Mouse (Mus musculus): ENCODE measurements around the gene Rpn2. TPM values are rescaled to one million over a fixed set of nuclear protein-coding genes. Genes with fewer than 3 reads are reported as not detected.

Gene Rpn2
- polyA plus RNA-seq (2015; fragmentation: Illumina TruSeq; extraction: RNeasy Lipid Tissue Mini Kit (QIAGEN cat#74804); ENCODE audit: low read depth, low replicate concordance), result 113 TPM

DNA sequence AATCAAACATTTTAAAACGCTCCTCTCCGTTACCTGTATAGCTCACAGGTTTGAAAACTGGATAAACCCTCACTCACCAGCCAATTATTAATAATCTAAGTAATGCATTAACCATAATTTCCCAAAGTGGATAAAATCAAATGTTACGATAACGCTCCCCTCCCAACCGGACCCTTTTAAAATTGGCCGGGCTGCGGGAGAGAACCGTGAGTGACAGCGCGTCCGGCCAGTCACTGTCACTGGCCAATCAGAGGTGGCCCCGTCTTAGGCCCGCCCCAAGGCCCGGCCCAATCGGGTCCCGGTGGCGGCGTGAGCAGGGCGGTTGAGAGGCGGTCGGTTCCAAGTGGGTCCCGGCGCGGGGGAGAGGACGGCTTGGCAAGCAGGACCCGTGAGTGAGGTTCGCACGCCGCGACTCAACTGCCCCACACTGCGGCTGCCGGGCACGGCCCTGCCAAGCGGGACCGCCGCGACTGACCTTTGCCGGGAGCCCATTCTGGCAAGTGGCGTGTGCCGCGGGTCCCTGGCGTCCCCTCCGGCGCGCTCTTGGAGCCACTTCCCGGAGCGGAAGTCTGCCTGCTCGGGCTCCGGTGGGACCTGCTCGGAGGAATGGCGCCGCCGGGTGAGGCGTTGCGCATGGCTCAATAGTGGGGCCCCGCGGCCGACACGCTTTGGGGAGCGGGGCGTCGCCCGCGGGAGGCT lies at the start of gene Rpn2:
Gene Rpn2 (plus strand): TSS at position 301 of the 699 bp plus-strand sequence.

DNA sequence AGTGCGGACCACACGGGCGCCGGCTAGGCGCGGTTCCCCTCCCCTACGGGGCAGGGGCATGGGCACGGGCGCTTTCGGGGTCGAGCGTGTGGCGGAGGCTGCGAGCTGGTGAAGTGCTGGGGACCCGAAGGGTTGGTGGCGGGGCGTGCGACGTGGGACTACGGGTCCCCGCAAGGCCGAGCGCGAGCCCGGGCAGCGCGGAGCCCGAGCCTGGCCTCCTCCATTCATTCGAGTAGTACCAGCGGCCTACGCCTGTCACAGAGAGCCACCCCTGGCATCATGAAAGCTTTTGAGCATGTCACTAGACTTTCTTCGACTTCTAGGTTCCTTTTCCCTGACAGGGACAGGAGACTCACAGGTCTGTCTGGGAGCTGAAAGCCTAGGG lies 591 bp downstream of the Rpn2 start, which contains the start of gene Mroh8:
Gene Mroh8 (minus strand): TSS at position 134 of the 385 bp plus-strand sequence.

DNA sequence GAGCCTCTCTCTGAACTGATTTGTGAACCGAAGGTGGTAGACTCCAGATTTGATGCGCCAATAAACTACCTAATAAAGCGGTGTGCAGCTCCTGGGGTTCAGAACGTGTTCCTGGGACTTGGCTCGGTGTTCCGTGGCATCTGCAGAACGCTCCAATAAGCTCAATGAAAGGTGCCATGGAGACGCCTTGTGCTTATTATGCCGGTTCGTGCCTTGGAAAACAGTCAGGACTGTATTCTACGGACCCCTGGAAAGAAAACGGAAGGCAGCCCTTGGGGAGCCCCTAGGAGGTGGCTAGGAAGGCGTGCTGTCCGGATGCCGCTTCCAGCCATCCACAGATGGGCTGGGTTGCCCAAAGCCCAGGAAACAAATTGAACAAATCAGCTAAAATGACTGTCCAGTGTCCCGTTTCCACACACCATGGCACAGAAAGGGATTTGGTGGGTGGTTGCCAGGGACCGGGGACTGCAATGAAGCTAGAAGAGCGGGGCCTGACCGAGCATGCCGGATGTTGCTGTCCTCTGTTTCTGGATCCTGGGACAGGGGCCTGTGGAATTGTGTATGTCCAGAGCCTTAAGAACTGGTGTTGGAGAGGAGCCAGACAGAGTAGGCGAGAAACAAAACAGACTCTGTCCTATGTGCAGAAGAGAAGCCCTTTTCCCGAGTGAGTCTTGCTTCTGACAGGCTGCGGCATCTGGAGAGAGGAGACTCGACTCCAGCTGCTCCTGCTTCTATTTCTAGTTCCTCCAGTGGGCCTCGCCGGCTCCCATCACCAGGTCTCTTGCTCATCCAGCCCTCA lies 68.7 kb downstream of the Rpn2 start, which contains the start of gene Ghrh:
Gene Ghrh (minus strand): TSS at position 146 of the 799 bp plus-strand sequence.

DNA sequence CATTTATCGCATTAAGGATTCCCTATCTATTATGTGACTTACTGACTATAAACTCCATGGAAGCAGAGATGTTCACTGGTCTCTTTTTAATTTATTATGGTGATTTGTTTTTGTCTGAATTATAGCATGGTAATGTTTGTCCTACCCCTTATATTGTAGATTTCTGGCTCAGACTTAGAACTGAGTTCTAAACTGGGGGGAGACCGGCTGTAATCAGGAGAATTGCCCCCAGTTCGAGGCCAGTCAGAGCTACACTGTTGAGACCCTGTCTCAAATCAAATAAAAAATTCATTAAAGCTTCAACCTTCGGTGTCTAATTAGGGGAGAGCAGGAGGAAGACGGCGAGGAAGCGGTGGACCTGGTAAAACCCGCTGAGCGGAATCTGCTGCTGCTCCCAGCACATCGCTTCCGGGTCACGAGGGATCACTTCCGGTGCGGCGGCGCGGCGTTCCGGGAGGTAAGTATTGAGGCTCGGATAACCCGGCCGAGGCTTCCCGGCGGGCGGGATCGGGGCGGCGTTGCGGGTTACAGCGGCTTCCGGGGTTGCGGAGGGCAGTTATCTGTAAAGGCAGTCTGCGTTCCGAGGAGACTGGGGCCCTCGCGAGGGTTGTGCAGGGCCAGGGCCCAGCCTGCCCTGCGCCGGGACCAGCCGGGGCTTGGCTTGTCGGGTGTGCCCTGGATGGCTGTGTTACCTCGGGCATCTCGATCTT lies 88.5 kb downstream of the Rpn2 start, which contains the start of gene Manbal:
Gene Manbal (plus strand): TSS at position 411 of the 710 bp plus-strand sequence.

Other genes starting within 250 kb of the Rpn2 start
- 8.2 TPM for gene Soga1, start 199.8 kb upstream of the Rpn2 start, polyA plus RNA-seq (2015; fragmentation: Illumina TruSeq; extraction: RNeasy Lipid Tissue Mini Kit (QIAGEN cat#74804); ENCODE audit: low read depth, low replicate concordance)
- gene Tldc2, start 192.0 kb upstream of the Rpn2 start, polyA plus RNA-seq (2015; fragmentation: Illumina TruSeq; extraction: RNeasy Lipid Tissue Mini Kit (QIAGEN cat#74804); ENCODE audit: low read depth, low replicate concordance), result not detected
- 14.9 TPM for gene Samhd1, start 143.8 kb upstream of the Rpn2 start, polyA plus RNA-seq (2015; fragmentation: Illumina TruSeq; extraction: RNeasy Lipid Tissue Mini Kit (QIAGEN cat#74804); ENCODE audit: low read depth, low replicate concordance)
- 1.7 TPM for gene Rbl1, start 74.5 kb upstream of the Rpn2 start, polyA plus RNA-seq (2015; fragmentation: Illumina TruSeq; extraction: RNeasy Lipid Tissue Mini Kit (QIAGEN cat#74804); ENCODE audit: low read depth, low replicate concordance)
- gene Mroh8, start 532 bp downstream of the Rpn2 start, polyA plus RNA-seq (2015; fragmentation: Illumina TruSeq; extraction: RNeasy Lipid Tissue Mini Kit (QIAGEN cat#74804); ENCODE audit: low read depth, low replicate concordance), result 0.37 TPM
- gene Ghrh, start 68.5 kb downstream of the Rpn2 start, polyA plus RNA-seq (2015; fragmentation: Illumina TruSeq; extraction: RNeasy Lipid Tissue Mini Kit (QIAGEN cat#74804); ENCODE audit: low read depth, low replicate concordance), result 1.3 TPM
- 82.5 TPM for gene Manbal, start 88.6 kb downstream of the Rpn2 start, polyA plus RNA-seq (2015; fragmentation: Illumina TruSeq; extraction: RNeasy Lipid Tissue Mini Kit (QIAGEN cat#74804); ENCODE audit: low read depth, low replicate concordance)
- 56.0 TPM for gene Src, start 139.4 kb downstream of the Rpn2 start, polyA plus RNA-seq (2015; fragmentation: Illumina TruSeq; extraction: RNeasy Lipid Tissue Mini Kit (QIAGEN cat#74804); ENCODE audit: low read depth, low replicate concordance)

Data from brain, adult 10 weeks (tissue).